Mouse (Mus musculus): ENCODE results near the gene Lars2. TPM values are rescaled to one million over a fixed set of nuclear protein-coding genes. Genes with fewer than 3 reads are reported as not detected.
A peak's percentile ranks its signal among the peaks of the same experiment; 100 is the strongest.
"Not testable (repeated sequence)": the region's sequence is repeated elsewhere in the genome, so short reads cannot be mapped to it uniquely, and the experiment has no call there.

The Lars2 gene
- polyA plus RNA-seq, 1 experiment from 2014 or later: 1,028 TPM

DNA sequence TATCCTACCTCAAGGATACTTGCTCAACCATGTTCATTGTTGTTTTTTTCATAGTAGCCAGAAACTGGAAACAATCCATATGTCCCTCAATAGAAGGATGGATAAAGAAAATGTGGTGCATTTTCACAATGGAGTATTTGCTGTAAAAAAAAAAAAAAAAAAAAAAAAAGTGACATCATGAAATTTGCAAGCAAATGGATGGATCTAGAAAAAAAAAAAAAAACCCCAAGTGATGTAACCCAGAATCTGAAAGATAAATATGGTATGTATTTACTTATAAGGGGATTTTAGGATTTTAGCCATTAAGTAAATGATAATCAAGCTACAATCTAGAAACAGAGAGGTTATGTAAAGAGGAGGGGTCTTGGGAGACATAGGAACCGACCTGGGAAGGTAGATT, 1.4 kb upstream of the Lars2 start:
- no peak overlapping the region for H3K27ac ChIP-seq
- H3K9ac ChIP-seq: no peak overlapping the region
- H3K4me1 ChIP-seq: peaks cover 9% of the 10 kb centered on the region
- H3K27me3 ChIP-seq: no peaks in the 10 kb centered on the region
- no peak for ATAC-seq (ENCODE audit: low FRiP score, low read depth)
- H3K4me3 ChIP-seq: no peak overlapping the region
- H3K36me3 ChIP-seq: no peaks in the 10 kb centered on the region
- H3K9me3 ChIP-seq: no peaks in the 10 kb centered on the region
- whole genome bisulfite sequencing: 66% methylated on average over 1 of the region's 1 CpGs
- H3K4me2 ChIP-seq (replicated peaks): no peak overlapping the region

DNA sequence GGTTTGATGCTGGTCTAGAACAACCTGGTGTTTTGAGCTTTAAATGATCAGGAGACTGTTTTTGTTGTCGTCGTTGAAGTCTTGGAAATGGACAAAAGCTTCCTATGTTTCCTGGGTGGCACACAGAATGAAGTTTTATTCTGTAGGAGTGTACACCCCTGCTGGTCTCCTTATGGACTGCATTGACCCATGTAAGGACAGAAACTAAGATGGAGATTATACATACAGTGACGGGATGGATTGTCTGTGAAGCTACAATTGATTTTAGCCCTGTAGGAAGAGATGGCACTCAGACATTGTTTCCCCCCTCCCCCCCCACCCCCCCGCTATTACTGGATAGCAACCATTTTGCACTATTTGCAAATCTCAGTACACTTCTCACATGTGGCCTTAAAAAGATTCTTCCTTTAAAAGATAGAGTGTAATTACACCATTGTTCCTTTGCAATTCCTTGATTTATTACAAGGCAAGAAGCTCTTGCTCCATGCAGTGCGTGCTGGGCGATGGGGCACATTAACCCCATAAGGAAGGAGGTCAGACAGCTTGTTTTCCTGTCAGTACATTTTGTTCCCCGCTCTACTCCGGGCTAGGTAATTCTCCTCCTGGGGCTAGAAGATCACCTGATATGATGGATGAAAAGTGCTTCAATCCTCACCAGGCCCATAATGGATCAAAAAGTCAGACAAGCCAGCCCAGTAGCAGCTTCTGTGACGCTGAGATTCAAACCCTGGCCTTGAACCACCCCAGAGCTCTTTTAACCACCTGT, 602 bp upstream of the Lars2 start:
- H3K27ac ChIP-seq: no peak overlapping the region
- 0 out of 2 replicates have a peak overlapping the region, but pooled peaks have one; percentile 60 for H3K9ac ChIP-seq

DNA sequence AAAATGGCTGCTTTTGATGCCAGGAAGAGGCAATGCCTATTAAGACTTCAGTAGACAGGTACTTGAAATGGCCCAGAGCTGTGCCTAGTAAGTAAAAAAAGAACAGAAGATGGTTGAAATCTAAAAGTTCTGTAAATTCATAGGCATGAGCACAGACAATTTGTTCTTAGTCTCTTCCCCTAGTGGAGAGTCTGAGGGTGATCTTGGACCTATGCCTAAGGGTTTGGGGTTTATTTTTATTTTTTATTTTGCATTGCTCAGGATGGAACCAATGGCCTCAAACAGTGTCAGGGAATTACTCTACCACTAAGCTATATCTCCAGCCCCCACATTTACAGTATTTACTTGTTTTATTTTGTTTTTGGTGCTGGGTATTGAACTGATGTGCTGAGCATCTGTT, 909 bp downstream of the Lars2 start:
- H3K9ac ChIP-seq: peak overlapping the region; percentile 79
- H3K9me3 ChIP-seq: no peaks in the 10 kb centered on the region
- peak overlapping the region; percentile 81 for H3K4me3 ChIP-seq
- H3K4me2 ChIP-seq (replicated peaks): peak overlapping the region; percentile 87
- H3K36me3 ChIP-seq: peaks cover 11% of the 10 kb centered on the region
- peaks cover 9% of the 10 kb centered on the region for H3K4me1 ChIP-seq
- no peaks in the 10 kb centered on the region for H3K27me3 ChIP-seq
- no peak overlapping the region for H3K27ac ChIP-seq
- no peak for ATAC-seq (ENCODE audit: low FRiP score, low read depth)

More for the DNA sequence above, 602 bp upstream of the Lars2 start:
- ATAC-seq (ENCODE audit: low FRiP score, low read depth): peak; percentile 55
- H3K4me2 ChIP-seq (replicated peaks): peak overlapping the region; percentile 87
- H3K36me3 ChIP-seq: no peaks in the 10 kb centered on the region
- 34% methylated on average over 9 of the region's 9 CpGs for WGBS
- H3K27me3 ChIP-seq: no peaks in the 10 kb centered on the region
- H3K9me3 ChIP-seq: no peaks in the 10 kb centered on the region
- peak overlapping the region; percentile 81 for H3K4me3 ChIP-seq
- peaks cover 9% of the 10 kb centered on the region for H3K4me1 ChIP-seq

DNA sequence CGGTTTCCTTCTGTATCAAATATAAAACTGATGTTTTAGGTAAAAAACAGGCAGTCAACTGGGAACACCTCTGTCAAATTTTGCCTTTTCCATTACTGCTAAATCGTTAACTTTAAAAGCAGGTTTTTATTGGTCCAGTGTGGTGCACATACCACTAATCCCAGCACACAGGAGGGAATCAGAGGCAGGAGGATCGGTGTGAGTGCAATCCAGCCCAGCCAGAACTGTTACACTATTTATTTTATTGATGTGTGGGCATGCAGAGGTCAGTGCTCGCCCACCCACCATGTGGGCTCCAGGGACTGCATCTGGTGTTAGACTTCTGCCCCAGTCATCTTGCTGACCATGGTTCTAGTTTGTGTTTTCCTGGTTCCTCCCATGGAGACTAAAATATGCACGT, 15.7 kb downstream of the Lars2 start:
- H3K4me3 ChIP-seq: no peak overlapping the region
- 0 out of 2 replicates have a peak overlapping the region, but pooled peaks have one; percentile 14 for H3K4me2 ChIP-seq (replicated peaks)
- H3K27ac ChIP-seq: peak overlapping the region; percentile 67; the same call in 1 of the 2 replicates
- peaks cover 44% of the 10 kb centered on the region for H3K4me1 ChIP-seq
- 20% methylated on average over 5 of the region's 5 CpGs for WGBS
- H3K36me3 ChIP-seq: peaks cover 24% of the 10 kb centered on the region
- H3K9ac ChIP-seq: no peak overlapping the region
- H3K27me3 ChIP-seq: no peaks in the 10 kb centered on the region
- peak; percentile 63 for ATAC-seq (ENCODE audit: low FRiP score, low read depth)
- H3K9me3 ChIP-seq: no peaks in the 10 kb centered on the region

DNA sequence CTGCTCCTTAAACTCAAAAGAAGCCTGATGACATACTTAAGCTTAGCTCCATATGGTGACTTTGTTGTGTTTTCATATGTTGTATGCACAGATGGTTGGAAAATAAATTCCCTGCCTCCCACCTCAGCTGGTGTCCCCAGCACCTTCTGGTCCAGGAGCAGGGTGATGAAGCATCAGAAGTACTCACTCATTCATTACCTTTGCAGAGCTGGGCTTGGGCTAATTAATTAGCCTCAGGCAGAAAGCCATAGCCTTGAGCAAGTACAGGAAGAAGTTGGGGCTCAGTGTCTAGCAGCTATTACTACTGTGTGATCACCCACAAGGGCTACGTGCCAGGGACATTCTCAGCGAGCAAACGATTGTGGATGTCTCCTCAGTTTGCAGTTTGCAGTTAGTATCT, 18.0 kb downstream of the Lars2 start:
- Histone ChIP-seq H3K27me3 (no peaks in the 10 kb centered on the region), H3K27ac (peak overlapping the region; percentile 79), H3K4me2 (replicated peaks) (no peak overlapping the region), H3K4me1 (peaks cover 44% of the 10 kb centered on the region), H3K9ac (no peak overlapping the region), H3K4me3 (no peak overlapping the region), H3K9me3 (no peaks in the 10 kb centered on the region), H3K36me3 (peaks cover 11% of the 10 kb centered on the region)
- ATAC-seq (ENCODE audit: low FRiP score, low read depth): no peak
- 55% methylated on average over 3 of the region's 3 CpGs for WGBS

DNA sequence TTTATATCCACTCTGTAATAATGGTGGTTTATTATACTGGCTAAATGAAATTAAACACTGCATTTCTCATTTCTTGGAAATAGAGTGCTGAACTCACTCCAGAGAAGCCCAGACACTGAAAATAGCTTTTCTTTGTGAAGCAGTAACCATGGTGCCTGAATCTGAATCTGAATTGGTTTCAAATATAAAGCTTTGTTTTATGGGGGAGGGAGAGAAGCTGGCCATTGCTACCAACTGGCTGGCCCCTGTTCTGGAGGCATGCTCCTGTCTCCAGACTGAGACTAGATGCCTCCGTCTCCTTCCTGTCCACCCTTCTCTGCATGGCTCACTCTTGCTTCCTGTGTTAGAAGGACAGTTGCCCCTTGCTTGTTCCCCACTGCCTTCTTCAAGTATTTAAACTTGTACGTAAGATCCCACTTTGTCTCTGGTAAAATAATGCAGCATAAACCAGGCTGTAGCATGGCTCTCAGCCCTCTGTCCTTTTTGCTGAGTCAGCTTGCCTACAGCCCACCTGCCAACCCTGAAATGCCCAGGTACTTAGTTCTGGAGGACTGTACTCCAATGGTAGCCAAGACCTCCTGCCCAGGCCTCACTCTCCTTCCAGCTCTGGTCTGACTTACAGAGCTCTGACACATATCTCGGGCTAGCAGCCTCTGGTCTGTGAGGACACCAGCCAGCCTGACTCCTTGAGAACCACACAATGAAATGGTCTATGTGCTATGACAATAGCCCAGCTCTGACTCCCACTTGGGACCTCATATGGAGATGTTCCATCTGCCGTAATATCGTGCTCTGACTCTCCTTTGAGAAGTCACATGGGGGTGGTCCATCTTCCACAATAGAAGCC, 18.8 kb downstream of the Lars2 start:
- Histone ChIP-seq H3K36me3 (peaks cover 11% of the 10 kb centered on the region), H3K4me3 (no peak overlapping the region), H3K4me1 (peaks cover 48% of the 10 kb centered on the region), H3K4me2 (replicated peaks) (no peak overlapping the region), H3K9ac (no peak overlapping the region), H3K9me3 (no peaks in the 10 kb centered on the region), H3K27me3 (no peaks in the 10 kb centered on the region), H3K27ac (peak overlapping the region; percentile 79; the same call in 1 of the 2 replicates)
- ATAC-seq (ENCODE audit: low FRiP score, low read depth): no peak
- 82% methylated on average over 5 of the region's 5 CpGs for WGBS

DNA sequence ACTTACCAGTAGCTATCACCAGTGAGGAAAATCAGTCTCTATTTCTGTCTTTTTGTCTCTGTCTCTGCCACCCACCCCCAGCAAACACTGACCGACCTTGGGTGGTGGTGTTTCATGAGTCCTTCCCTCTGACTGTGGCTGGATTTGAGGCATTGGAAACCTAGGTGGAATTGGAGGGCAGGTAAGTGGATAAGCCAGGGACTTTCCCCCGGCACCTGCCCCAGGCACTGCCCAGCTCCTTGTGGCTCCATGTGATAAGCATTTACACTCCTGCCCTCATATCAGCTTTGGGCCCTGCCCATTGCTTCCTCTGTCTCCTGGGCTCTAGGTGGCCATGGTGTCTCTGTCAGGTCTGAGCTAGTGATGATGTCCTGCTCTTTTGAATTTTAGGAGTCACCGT, 19.6 kb downstream of the Lars2 start:
- no peaks in the 10 kb centered on the region for H3K9me3 ChIP-seq
- H3K27ac ChIP-seq: no peak overlapping the region; the same call in 1 of the 2 replicates
- 93% methylated on average over 3 of the region's 3 CpGs for WGBS
- H3K36me3 ChIP-seq: peaks cover 6% of the 10 kb centered on the region
- no peaks in the 10 kb centered on the region for H3K27me3 ChIP-seq
- no peak for ATAC-seq (ENCODE audit: low FRiP score, low read depth)
- H3K9ac ChIP-seq: no peak overlapping the region
- no peak overlapping the region for H3K4me2 ChIP-seq (replicated peaks)
- H3K4me3 ChIP-seq: no peak overlapping the region
- H3K4me1 ChIP-seq: peaks cover 55% of the 10 kb centered on the region

DNA sequence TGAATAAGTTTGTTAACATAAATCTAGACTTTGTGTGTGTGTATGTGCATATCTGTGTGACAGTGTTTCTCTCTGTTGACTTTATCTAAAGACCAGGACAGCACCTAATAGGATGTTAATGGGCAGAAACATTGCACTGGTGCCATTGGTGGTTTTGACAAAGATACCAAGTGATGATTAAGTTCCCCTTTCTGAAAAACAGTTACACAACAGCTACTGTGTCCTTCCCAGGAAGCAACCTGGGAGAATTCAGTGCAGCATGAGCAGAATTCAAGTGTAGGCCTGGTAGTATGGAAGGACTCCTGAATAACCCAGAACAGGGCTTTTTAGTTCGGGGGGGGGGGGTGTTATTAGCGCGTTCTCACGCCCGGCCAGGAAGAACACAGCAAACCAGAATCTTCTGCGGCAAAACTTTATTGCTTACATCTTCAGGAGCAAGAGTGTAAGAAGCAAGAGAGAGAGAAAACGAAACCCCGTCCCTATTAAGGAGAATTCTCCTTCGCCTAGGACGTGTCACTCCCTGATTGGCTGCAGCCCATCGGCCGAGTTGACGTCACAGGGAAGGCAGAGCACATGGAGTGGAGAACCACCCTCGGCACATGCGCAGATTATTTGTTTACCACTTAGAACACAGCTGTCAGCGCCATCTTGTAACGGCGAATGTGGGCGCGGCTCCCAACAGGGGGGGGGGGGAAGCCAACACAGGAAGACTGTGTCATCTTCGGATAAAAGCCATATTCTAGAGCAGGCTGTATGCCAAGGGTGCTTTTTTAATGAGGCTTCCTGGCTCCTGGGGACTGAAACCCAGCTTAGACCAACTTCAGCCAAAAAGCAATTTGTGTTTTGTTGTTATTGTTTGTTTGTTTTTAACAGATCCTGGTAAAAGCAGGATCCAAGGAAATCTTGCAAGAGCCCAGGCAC, 21.6 kb downstream of the Lars2 start:
- H3K4me2 ChIP-seq (replicated peaks); H3K27me3 ChIP-seq; H3K9ac ChIP-seq; H3K27ac ChIP-seq; H3K9me3 ChIP-seq; H3K4me3 ChIP-seq; H3K36me3 ChIP-seq; ATAC-seq (ENCODE audit: low FRiP score, low read depth): not testable (repeated sequence)
- peaks cover 48% of the 10 kb centered on the region for H3K4me1 ChIP-seq
- 95% methylated on average over 9 of the region's 21 CpGs for WGBS

DNA sequence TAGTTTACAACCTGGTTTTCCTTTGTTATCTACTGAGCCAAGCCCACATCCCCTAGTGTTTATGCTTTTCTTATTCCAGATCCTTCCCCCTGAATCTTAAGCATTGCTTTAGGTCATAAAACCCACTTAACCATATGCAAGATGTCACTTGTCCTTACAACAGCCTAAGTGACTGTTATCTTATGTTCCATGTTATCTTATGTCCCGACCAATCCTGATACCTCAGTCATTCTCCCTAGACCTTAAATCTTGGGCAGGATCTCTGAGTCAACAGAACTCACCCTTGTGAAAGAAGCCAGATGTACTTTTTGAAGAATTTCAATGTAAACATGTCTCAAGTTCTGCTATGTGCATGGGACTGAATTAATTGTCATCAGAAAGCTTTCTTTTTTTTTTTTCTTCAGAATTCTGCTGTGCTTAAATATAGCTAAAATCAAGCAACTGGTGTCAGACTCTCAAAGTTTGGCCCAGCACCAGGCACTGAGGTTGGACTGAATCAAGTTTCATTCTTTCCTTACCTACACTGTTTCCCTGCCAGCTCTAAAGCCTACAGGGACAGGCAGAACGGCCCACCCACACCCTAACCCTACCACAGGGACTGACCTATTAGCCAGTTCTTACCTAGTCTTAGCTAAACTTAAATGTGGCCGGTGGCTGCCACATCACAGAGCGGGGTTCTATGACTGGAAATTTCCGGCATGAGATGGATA, 24.6 kb downstream of the Lars2 start:
- H3K27ac ChIP-seq: peak overlapping the region; percentile 29; the same call in 1 of the 2 replicates
- H3K9ac ChIP-seq: no peak overlapping the region
- WGBS: 60% methylated on average over 5 of the region's 5 CpGs
- no peak overlapping the region for H3K4me2 ChIP-seq (replicated peaks)
- H3K9me3 ChIP-seq: no peaks in the 10 kb centered on the region
- no peak for ATAC-seq (ENCODE audit: low FRiP score, low read depth)
- no peaks in the 10 kb centered on the region for H3K27me3 ChIP-seq
- peaks cover 36% of the 10 kb centered on the region for H3K4me1 ChIP-seq
- H3K4me3 ChIP-seq: no peak overlapping the region
- peaks cover 5% of the 10 kb centered on the region; the same call in 1 of the 2 replicates for H3K36me3 ChIP-seq

DNA sequence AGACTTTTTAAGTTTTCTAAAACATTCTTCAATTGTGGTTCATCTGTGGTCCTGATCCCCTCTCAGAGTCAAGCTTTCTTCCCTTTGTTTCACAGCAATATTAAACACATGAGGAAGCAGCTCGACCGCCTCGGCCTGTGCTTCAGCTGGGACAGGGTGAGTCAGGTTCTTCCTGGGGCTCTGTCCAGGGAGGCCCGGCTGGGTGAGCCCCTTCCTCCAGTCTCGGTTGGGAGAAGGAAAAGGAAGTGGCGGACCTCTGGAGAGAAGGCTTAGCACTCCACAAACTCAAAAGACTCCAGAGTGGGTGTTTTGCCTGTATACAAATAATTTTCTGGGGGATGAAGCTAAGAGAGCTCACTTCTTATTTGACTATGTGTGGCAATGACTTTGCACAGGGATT, 28.1 kb downstream of the Lars2 start:
- Histone ChIP-seq H3K9ac (no peak overlapping the region), H3K9me3 (no peaks in the 10 kb centered on the region), H3K4me2 (replicated peaks) (no peak overlapping the region), H3K4me3 (no peak overlapping the region), H3K36me3 (no peaks in the 10 kb centered on the region), H3K27ac (no peak overlapping the region), H3K27me3 (no peaks in the 10 kb centered on the region), H3K4me1 (peaks cover 42% of the 10 kb centered on the region)
- 65% methylated on average over 6 of the region's 6 CpGs for WGBS
- ATAC-seq (ENCODE audit: low FRiP score, low read depth): no peak

DNA sequence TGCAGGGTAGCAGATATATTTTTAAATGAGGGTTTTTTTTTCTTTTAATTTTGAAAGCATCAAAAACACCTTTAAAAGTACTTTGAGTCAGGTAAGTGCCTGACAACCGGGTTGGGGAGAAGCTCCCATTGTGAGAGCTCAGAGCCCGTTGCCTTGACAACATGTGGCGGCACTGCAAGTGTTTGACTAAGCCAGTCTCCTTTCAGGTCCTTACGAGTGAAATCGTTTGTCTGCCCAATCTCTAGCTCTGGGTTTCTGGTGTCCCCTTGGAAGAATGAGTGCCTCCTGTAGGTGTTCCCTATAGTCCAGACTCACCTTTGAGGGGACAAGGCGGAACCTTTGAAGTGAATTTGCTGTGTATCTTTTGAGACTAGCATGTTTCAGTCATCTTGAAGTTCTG, 31.0 kb downstream of the Lars2 start:
- Histone ChIP-seq H3K36me3 (no peaks in the 10 kb centered on the region), H3K27me3 (no peaks in the 10 kb centered on the region), H3K4me1 (peaks cover 23% of the 10 kb centered on the region; the same call in 1 of the 2 replicates), H3K27ac (no peak overlapping the region), H3K4me3 (no peak overlapping the region), H3K9me3 (no peaks in the 10 kb centered on the region), H3K4me2 (replicated peaks) (no peak overlapping the region), H3K9ac (no peak overlapping the region)
- ATAC-seq (ENCODE audit: low FRiP score, low read depth): no peak
- WGBS: 75% methylated on average over 6 of the region's 6 CpGs

All from limb, embryonic 13.5 days (tissue).